Mouse (Mus musculus) urinary bladder, postnatal 25 days (tissue): ENCODE data around the gene Tbx4.

Experiments used
- DNase-seq: peaks from one replicate; pipeline ENCODE4 v3.0.0; 2022; ENCODE audit warnings: low spot score

The Tbx4 gene

GRCm38 (mm10) chr11:85857997-85858698, 28.1 kb upstream of the Tbx4 start:
- no peak for DNase-seq

GRCm38 (mm10) chr11:85864363-85864762, 21.9 kb upstream of the Tbx4 start:
- DNase-seq: no peak

GRCm38 (mm10) chr11:85876059-85876788, 10.0 kb upstream of the Tbx4 start:
- no peak for DNase-seq

- DNase-seq: no peak
These were observed 1.7 kb upstream of the Tbx4 start for GRCm38 (mm10) chr11:85884498-85884897.

GRCm38 (mm10) chr11:85886429-85886785, 185 bp downstream of the Tbx4 start:
- DNase-seq: no peak

GRCm38 (mm10) chr11:85887273-85887672, 1.1 kb downstream of the Tbx4 start:
- no peak for DNase-seq

GRCm38 (mm10) chr11:85887801-85888450, 1.7 kb downstream of the Tbx4 start:
- DNase-seq: no peak

GRCm38 (mm10) chr11:85888451-85888961, 2.3 kb downstream of the Tbx4 start:
- DNase-seq: no peak

- DNase-seq: no peak
These were observed 3.0 kb downstream of the Tbx4 start for GRCm38 (mm10) chr11:85889056-85889729.

- DNase-seq: no peak
These were observed 3.7 kb downstream of the Tbx4 start for GRCm38 (mm10) chr11:85889730-85890562.

GRCm38 (mm10) chr11:85890563-85890845, 4.3 kb downstream of the Tbx4 start:
- DNase-seq: no peak

GRCm38 (mm10) chr11:85891010-85891691, 4.9 kb downstream of the Tbx4 start:
- DNase-seq: no peak

- DNase-seq: no peak
These were observed 5.4 kb downstream of the Tbx4 start for GRCm38 (mm10) chr11:85891692-85892040.

GRCm38 (mm10) chr11:85892771-85893170, 6.5 kb downstream of the Tbx4 start:
- DNase-seq: no peak

- DNase-seq: no peak
These were observed 7.3 kb downstream of the Tbx4 start for GRCm38 (mm10) chr11:85893400-85894135.

GRCm38 (mm10) chr11:85894136-85894530, 7.9 kb downstream of the Tbx4 start:
- DNase-seq: no peak

- peak; percentile 46 for DNase-seq
These were observed 8.7 kb downstream of the Tbx4 start for GRCm38 (mm10) chr11:85894731-85895545.

GRCm38 (mm10) chr11:85896335-85896985, 10.2 kb downstream of the Tbx4 start:
- DNase-seq: no peak

GRCm38 (mm10) chr11:85900291-85900690, 14.1 kb downstream of the Tbx4 start:
- DNase-seq: no peak
